Mouse (Mus musculus) urinary bladder, postnatal 36 days (tissue): Measurements from ENCODE around the gene ccdc198.
A peak's percentile ranks its signal among the peaks of the same experiment; 100 is the strongest.
"Not testable (repeated sequence)": the region's sequence is repeated elsewhere in the genome, so short reads cannot be mapped to it uniquely, and the experiment has no call there.

Experiments
- DNase-seq, 2 experiments: peaks; one replicate each; pipeline ENCODE4 v3.0.0; 2022; ENCODE audit warnings: low spot score in 2 of 2, mixed read lengths in 1 of 2

The ccdc198 gene

GRCm38 (mm10) chr14:49245126-49245714 is at the start of gene ccdc198:
TSS of gene ccdc198 (minus strand) at chr14:49245474.
- no peak for DNase-seq

- DNase-seq = no peak
Measured at GRCm38 (mm10) chr14:49293802-49294449, 48.7 kb upstream of the ccdc198 start.

- DNase-seq = no peak
Measured at GRCm38 (mm10) chr14:49290029-49290745, 44.9 kb upstream of the ccdc198 start.

GRCm38 (mm10) chr14:49283784-49284655 is 38.7 kb upstream of the ccdc198 start:
- DNase-seq = no peak

- DNase-seq = no peak
Measured at GRCm38 (mm10) chr14:49278880-49279279, 33.6 kb upstream of the ccdc198 start.

- DNase-seq = not testable (repeated sequence)
Measured at GRCm38 (mm10) chr14:49278479-49278878, 33.2 kb upstream of the ccdc198 start.

GRCm38 (mm10) chr14:49277642-49278041 is 32.4 kb upstream of the ccdc198 start:
- no peak for DNase-seq

- DNase-seq = no peak
Measured at GRCm38 (mm10) chr14:49275376-49275775, 30.1 kb upstream of the ccdc198 start.

- no peak for DNase-seq
Measured at GRCm38 (mm10) chr14:49265286-49266002, 20.2 kb upstream of the ccdc198 start.

- no peak for DNase-seq
Measured at GRCm38 (mm10) chr14:49241522-49241921, 3.8 kb downstream of the ccdc198 start.

GRCm38 (mm10) chr14:49238206-49238605 is 7.1 kb downstream of the ccdc198 start:
- peak in 1 of 2 experiments; percentile 58 for DNase-seq

GRCm38 (mm10) chr14:49234788-49235515 is 10.3 kb downstream of the ccdc198 start:
- DNase-seq = peak in 1 of 2 experiments; percentile 16

GRCm38 (mm10) chr14:49231845-49232244 is 13.4 kb downstream of the ccdc198 start:
- no peak for DNase-seq

GRCm38 (mm10) chr14:49226986-49227385 is 18.3 kb downstream of the ccdc198 start:
- peak in 1 of 2 experiments; percentile 6 for DNase-seq

GRCm38 (mm10) chr14:49226471-49226870 is 18.8 kb downstream of the ccdc198 start:
- no peak for DNase-seq

- no peak for DNase-seq
Measured at GRCm38 (mm10) chr14:49221771-49222170, 23.5 kb downstream of the ccdc198 start.

GRCm38 (mm10) chr14:49219466-49220022 is 25.7 kb downstream of the ccdc198 start:
- not testable (repeated sequence) for DNase-seq

- DNase-seq = no peak
Measured at GRCm38 (mm10) chr14:49218677-49219076, 26.6 kb downstream of the ccdc198 start.

- DNase-seq = not testable (repeated sequence)
Measured at GRCm38 (mm10) chr14:49210215-49210614, 35.1 kb downstream of the ccdc198 start.
